Mouse (Mus musculus) forebrain, embryonic 12.5 days (tissue): ENCODE results near the gene Igsf21. TPM values are rescaled to one million over a fixed set of nuclear protein-coding genes. Genes with fewer than 3 reads are reported as not detected.

Experiments used
- ATAC-seq: fragments of 200-750 bp; cut with Nextera tagmentation; 2 replicates; pipeline ENCODE4 v1.8.0; 2017; ENCODE audit warnings: moderate TSS enrichment; ENCODE audit not compliant: low FRiP score
- H3K27ac ChIP-seq: fragments of 300-500 bp; sonication (generic); 2 replicates; pipeline ENCODE4 v1.5.1; 2016; ENCODE audit warnings: mild to moderate bottlenecking
- H3K27me3 ChIP-seq: fragments of 300-500 bp; sonication (generic); 2 replicates; pipeline ENCODE4 v1.6.1; 2016; ENCODE audit warnings: mild to moderate bottlenecking
- H3K36me3 ChIP-seq: fragments of 300-500 bp; sonication (generic); replicated peaks from 2 replicates; pipeline ENCODE4 v1.6.1; 2016; ENCODE audit warnings: mild to moderate bottlenecking
- H3K4me1 ChIP-seq: fragments of 300-500 bp; sonication (generic); 2 replicates; pipeline ENCODE4 v1.6.1; 2016
- H3K4me2 ChIP-seq: fragments of 300-500 bp; sonication (generic); 2 replicates; pipeline ENCODE4 v1.6.1; 2016; ENCODE audit warnings: mild to moderate bottlenecking, moderate library complexity
- H3K4me3 ChIP-seq: fragments of 300-500 bp; sonication (generic); replicated peaks from 2 replicates; pipeline ENCODE4 v1.5.1; 2016; ENCODE audit warnings: mild to moderate bottlenecking
- H3K9ac ChIP-seq: fragments of 300-500 bp; sonication (generic); 2 replicates; pipeline ENCODE4 v1.6.1; 2016; ENCODE audit warnings: mild to moderate bottlenecking
- H3K9me3 ChIP-seq: fragments of 300-500 bp; sonication (generic); 2 replicates; pipeline ENCODE4 v1.6.1; 2016
- WGBS: fragments of 180-500 bp; shearing (Covaris S2); methylation state at CpG from one replicate; pipeline ENCODE4 v1.1.7; 2016; 5-methylcytosine and 5-hydroxymethylcytosine counted together
- polyA plus RNA-seq: library from polyadenylated mRNA; unstranded; fragments of >200 nt; fragmentation: Nextera tagmentation; extraction: Ambion mirVana; gene quantifications from 2 replicates; pipeline ENCODE4 v1.2.1, GENCODE M21; 2016

The Igsf21 gene
- polyA plus RNA-seq, 1 experiment from 2014 or later, result 21.7 TPM

DNA sequence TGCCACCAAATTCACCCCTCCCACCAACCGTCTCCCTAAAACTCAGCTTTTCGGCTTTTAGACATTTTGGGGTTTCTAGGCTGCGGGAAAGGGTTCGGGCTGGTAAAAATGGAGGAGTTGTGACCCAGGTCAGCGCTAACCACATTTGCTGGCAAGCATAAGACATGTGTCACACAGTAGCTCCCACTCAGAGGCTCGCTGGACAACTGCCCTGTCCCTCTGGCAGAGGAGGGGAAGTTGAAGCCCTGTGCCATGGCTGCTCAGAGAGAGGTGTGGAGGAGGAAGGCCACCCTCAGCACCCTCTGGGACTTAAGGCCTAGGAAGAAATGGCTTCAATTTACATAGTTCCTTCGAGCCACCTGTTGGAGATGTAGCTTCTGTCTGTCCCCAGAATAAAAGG is 120.8 kb downstream of the Igsf21 start:
- WGBS, result 92% methylated on average over 7 of the region's 7 CpGs
- 0 out of 2 replicates have a peak, but pooled peaks cover 5% of the 10 kb centered on the region for H3K27me3 ChIP-seq
- peaks cover 33% of the 10 kb centered on the region for H3K4me1 ChIP-seq
- no peaks in the 10 kb centered on the region for H3K9me3 ChIP-seq
- H3K9ac ChIP-seq, result no peak overlapping the region
- no peak for ATAC-seq
- no peak overlapping the region for H3K27ac ChIP-seq
- no peak overlapping the region for H3K4me2 ChIP-seq
- H3K4me3 ChIP-seq, result no peak overlapping the region
- H3K36me3 ChIP-seq, result no peaks in the 10 kb centered on the region

DNA sequence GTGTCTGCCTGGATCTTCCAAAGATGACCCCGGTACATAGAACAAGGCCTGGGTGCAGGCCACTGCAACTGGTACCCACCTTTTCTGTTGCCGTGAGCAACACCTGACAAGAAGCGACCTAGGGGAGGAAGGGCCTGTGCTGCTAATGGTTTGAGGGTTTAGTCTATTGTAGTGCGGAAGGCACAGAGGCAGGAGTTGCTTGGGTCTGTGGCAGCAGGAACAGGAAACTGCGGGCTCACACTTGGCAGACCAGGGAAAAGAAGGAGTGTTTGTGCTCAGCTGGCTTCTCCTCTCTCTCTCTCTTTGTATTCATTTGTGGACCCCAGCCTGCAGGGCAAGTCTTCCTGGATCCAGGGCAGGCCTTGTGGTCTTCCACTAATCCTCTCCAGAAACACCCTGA is 124.0 kb downstream of the Igsf21 start:
- no peaks in the 10 kb centered on the region for H3K27me3 ChIP-seq
- no peaks in the 10 kb centered on the region for H3K36me3 ChIP-seq
- no peak overlapping the region for H3K27ac ChIP-seq
- no peak for ATAC-seq
- H3K9me3 ChIP-seq, result no peaks in the 10 kb centered on the region
- H3K4me2 ChIP-seq, result no peak overlapping the region
- H3K4me1 ChIP-seq, result peaks cover 30% of the 10 kb centered on the region
- WGBS, result 87% methylated on average over 5 of the region's 5 CpGs
- H3K9ac ChIP-seq, result no peak overlapping the region
- no peak overlapping the region for H3K4me3 ChIP-seq

DNA sequence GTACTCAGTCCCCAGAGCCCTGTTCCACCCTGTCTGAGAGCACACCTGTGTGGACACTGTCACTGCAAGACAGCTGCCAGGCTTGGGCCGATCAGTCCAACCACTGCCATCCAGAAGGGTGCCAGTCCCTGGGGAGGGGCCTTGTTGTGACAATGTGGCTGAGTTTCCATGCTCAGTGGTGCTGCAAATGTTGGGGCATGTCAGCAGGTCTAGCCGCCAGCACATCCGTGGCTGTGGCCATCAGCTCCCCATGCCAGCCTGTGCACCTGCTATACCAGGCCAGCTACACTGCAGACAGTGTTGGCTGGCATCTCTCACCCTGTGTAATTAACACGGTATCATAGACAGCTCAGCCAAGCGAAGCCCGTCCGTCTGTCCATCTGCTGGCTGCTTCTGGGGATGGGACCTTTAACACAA is 129.3 kb downstream of the Igsf21 start:
- Histone ChIP-seq H3K36me3 (no peaks in the 10 kb centered on the region), H3K4me1 (peaks cover 10% of the 10 kb centered on the region; the same call in 1 of the 2 replicates), H3K9me3 (no peaks in the 10 kb centered on the region), H3K27ac (no peak overlapping the region), H3K4me2 (no peak overlapping the region), H3K27me3 (no peaks in the 10 kb centered on the region), H3K9ac (no peak overlapping the region), H3K4me3 (no peak overlapping the region)
- WGBS, result 84% methylated on average over 7 of the region's 7 CpGs
- ATAC-seq, result no peak

DNA sequence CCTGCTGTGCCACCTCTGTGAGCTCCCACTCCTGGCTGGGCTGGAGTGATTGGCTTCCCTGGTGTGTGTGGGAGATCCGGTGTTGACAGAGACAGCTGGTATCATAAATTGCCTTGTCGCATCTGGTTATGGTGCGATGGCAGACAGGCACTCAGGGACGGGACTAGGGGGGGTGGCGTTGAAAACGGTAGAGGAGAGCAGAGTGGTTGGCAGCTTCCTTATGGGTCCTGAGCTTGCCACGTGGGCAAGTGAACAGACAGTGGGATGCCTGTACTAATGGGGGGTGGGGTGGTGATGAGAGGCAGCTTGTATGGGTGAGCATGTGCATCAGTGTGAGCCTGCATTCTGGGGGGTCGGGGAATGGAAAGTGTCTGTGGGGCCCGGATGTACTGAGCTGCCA is 130.8 kb downstream of the Igsf21 start:
- no peak overlapping the region for H3K4me2 ChIP-seq
- 0 out of 2 replicates have a peak, but pooled peaks have one; percentile 6 for ATAC-seq
- H3K9ac ChIP-seq, result no peak overlapping the region
- no peaks in the 10 kb centered on the region for H3K36me3 ChIP-seq
- 81% methylated on average over 9 of the region's 9 CpGs for WGBS
- H3K9me3 ChIP-seq, result 0 out of 2 replicates have a peak, but pooled peaks cover 4% of the 10 kb centered on the region
- no peak overlapping the region for H3K27ac ChIP-seq
- H3K4me3 ChIP-seq, result no peak overlapping the region
- no peaks in the 10 kb centered on the region for H3K27me3 ChIP-seq
- peaks cover 10% of the 10 kb centered on the region; the same call in 1 of the 2 replicates for H3K4me1 ChIP-seq

DNA sequence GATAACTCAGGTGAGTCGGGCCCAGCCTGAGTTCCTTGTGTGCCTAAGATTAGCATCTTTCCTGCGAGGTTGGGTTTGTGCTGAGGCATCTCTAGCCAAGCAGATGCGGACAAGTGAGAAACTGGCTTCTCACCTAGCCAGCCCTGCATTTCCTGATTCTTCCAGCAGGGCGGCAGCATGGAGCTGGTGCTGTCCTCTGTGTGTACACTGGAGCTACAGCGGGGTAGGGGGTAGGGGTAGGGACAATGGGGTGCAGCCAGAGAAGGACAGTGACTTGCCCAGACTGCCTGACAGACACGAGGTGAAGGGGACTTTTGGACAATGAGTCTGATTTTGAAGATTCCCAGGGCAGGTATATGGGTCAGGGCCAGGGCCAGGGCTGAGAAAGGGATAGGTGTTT is 131.5 kb downstream of the Igsf21 start:
- Histone ChIP-seq H3K9ac (no peak overlapping the region), H3K4me1 (peaks cover 9% of the 10 kb centered on the region; the same call in 1 of the 2 replicates), H3K4me3 (no peak overlapping the region), H3K27me3 (peaks cover 7% of the 10 kb centered on the region), H3K4me2 (no peak overlapping the region), H3K36me3 (no peaks in the 10 kb centered on the region), H3K9me3 (0 out of 2 replicates have a peak, but pooled peaks cover 4% of the 10 kb centered on the region), H3K27ac (no peak overlapping the region)
- ATAC-seq, result no peak
- 94% methylated on average over 6 of the region's 6 CpGs for WGBS

DNA sequence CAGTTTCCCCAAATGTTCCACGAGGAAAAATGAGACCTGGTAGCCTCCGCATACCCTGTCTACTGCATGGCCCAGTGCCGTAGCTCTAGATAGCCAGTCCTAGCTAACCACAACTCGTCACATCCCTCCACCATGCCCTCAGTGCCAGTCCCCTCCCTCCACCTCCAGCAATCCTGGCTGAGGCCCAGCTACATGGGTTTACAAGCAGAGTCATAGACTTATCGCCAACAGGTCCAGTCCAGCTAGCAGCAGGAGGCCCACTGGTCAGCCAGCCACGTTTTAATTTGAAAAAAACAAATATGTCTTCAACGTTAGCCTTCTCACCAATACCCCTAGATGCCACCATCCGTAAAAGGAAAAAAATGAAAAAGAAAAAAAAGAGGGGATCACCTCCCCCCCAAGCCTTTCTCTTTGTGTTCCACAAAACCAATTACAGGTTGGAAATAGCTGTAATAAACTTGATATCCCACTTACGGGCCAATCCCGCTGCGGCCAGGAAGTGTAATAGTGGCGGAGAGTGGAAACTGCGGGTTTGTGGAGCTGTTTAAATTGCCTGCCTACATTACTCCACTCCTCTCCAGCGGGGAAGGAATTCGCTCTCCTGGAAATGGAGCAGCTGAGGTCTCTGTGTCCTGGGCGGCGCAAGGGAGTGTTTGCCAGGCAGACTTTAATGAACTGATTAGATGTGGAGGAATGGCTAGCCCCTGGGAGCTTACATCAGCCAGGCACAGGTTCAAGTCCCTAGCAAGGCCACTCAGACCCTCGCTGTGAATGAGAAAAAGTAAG is 132.7 kb downstream of the Igsf21 start:
- no peak overlapping the region for H3K9ac ChIP-seq
- no peak overlapping the region for H3K4me2 ChIP-seq
- H3K27me3 ChIP-seq, result peaks cover 18% of the 10 kb centered on the region
- no peak overlapping the region for H3K4me3 ChIP-seq
- H3K36me3 ChIP-seq, result no peaks in the 10 kb centered on the region
- no peak for ATAC-seq
- H3K27ac ChIP-seq, result 0 out of 2 replicates have a peak overlapping the region, but pooled peaks have one; percentile 14
- H3K9me3 ChIP-seq, result 0 out of 2 replicates have a peak, but pooled peaks cover 4% of the 10 kb centered on the region
- 85% methylated on average over 18 of the region's 18 CpGs for WGBS
- peaks cover 8% of the 10 kb centered on the region for H3K4me1 ChIP-seq

DNA sequence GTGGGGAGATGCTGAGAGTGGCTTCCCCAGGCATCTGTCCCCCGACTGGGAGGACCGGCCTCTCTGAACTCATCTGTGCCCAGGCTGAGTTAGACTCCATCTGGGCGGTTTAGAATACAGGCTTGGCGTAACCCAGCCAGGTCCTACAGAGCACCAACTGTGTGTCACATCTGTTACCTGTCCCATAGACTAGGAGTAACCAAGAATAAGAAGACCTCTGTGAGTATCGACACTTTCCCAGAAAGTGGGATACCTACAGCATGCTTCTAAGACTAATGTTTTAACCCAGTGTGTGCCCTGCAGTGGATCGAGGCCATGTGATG is 137.0 kb downstream of the Igsf21 start:
- Histone ChIP-seq H3K4me3 (peak overlapping the region; percentile 22; the same call in 1 of the 2 replicates), H3K4me1 (peaks cover 27% of the 10 kb centered on the region), H3K4me2 (peak overlapping the region; percentile 48), H3K27ac (peak overlapping the region; percentile 54; the same call in 1 of the 2 replicates), H3K36me3 (no peaks in the 10 kb centered on the region), H3K9ac (no peak overlapping the region), H3K9me3 (0 out of 2 replicates have a peak, but pooled peaks cover 4% of the 10 kb centered on the region), H3K27me3 (peaks cover 43% of the 10 kb centered on the region)
- ATAC-seq, result peak; percentile 50
- 42% methylated on average over 6 of the region's 6 CpGs for WGBS

DNA sequence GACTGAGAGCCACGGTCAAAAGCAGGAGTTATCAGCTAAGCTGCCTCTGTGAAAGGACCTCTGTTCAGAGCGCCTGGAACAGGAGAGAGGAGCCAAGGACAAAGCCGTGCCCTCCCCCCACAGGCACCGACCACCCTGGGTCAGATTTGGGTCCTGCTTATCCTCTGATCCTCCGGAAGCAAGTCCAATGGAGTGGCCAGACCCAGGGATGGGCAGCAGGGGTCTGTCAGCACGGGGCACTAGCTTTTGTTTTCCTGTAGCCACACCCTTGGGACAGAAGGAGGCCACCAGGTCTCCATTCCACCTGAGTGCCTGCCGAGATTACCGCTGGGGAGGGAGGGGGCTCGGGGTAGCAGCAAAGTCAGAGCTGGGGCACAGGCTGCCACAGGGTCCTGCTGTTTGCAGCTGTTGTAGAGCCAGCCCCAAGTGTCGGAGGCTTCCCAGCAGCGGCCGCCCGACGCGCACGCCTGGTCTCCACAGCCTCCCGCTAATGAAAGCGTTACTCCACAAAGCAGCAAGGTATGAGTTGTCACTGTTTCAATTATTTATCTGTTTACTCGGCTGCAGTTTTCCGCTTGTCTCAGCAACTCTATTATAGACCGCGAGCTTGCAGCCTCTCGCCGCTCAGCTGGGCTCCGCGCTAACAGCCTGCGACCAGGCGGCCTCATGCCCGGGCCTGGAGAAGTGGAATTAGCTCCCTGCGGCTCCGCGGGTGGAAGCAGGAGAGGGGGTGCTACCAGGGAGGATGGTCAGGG is 137.5 kb downstream of the Igsf21 start:
- Histone ChIP-seq H3K4me3 (peak overlapping the region; percentile 22), H3K27ac (peak overlapping the region; percentile 54), H3K4me2 (peak overlapping the region; percentile 48), H3K4me1 (peaks cover 32% of the 10 kb centered on the region), H3K9ac (peak overlapping the region; percentile 33; the same call in 1 of the 2 replicates), H3K36me3 (no peaks in the 10 kb centered on the region), H3K9me3 (0 out of 2 replicates have a peak, but pooled peaks cover 4% of the 10 kb centered on the region), H3K27me3 (peaks cover 48% of the 10 kb centered on the region)
- peak; percentile 49 for ATAC-seq
- under 1% methylated on average over 32 of the region's 32 CpGs for WGBS

DNA sequence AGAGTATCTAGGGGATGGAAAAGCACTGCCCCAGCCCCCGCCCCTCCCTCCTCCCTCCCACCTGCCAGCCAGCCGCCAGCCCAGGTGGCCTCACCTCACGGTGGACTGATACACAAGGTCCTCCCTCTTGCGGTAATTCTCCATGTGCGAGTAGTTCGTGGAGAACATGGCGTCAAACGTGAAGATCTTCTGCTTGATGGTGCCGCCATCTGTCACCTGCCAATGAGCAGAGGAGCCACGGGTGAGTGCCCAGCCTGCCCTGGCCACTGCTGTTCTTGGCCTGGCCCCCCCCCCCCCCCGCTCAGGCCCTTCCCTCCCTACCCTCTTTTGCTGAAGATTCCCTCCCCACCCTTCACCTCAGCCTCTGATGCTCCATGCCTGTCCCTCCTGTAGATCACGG is 139.4 kb downstream of the Igsf21 start:
- Histone ChIP-seq H3K9me3 (0 out of 2 replicates have a peak, but pooled peaks cover 4% of the 10 kb centered on the region), H3K4me1 (peaks cover 51% of the 10 kb centered on the region), H3K9ac (no peak overlapping the region), H3K4me2 (no peak overlapping the region), H3K4me3 (no peak overlapping the region), H3K36me3 (no peaks in the 10 kb centered on the region), H3K27me3 (peaks cover 49% of the 10 kb centered on the region), H3K27ac (no peak overlapping the region)
- no peak for ATAC-seq
- WGBS, result 79% methylated on average over 11 of the region's 12 CpGs

DNA sequence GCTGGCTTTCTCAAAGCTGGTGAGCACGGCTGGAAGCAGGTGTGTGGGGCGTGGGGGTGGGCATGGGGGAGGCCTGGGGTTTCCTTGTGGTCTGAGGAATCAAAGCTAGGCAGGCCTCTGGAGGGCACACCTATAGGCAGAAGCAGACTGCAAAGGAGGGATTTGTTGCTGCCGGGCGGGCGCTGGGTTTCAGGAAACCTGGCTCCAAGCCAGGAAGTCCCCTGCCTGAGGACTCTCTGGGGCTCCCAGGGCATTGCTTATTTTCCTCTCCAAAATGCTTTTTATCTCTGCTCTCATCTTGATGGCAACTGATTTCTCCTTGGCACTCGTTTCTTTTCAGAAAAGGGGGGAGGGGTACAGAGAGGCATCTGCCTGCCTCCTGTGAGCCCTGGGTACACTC is 141.8 kb downstream of the Igsf21 start:
- peak overlapping the region; percentile 13 for H3K4me2 ChIP-seq

DNA sequence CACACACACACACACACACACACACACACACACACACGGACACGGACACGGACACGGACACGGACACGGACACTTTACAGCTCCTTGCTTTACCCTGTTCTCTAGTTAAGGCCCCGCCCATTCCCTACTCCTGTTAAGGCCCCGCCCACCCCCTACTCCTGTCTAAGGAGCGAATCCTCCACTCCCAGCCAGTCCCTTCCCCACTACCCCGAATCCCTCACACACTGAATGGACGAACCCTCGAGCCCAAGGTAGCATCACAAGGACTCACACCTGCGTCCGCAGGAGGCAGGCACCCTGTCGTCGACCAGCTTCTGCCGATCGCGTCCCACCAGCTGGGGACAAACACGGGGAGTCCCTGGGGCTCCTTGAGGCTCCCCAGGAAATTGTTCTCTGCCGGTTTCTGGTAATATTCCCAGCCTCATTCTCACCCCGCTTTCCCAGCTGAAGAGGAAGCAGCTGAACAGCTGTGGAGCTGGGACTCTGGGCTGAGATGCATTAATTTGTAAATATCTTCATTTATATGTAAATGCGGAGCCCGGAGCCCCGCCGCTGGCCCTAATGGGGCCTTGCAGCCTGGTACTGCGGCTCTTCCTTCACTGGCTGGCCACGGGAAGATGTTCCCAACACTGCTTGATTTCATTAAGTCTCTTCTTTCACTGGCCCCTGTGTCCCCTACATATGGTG is 143.1 kb downstream of the Igsf21 start:
- H3K9me3 ChIP-seq, result no peaks in the 10 kb centered on the region
- H3K9ac ChIP-seq, result peak overlapping the region; percentile 41; the same call in 1 of the 2 replicates
- peak overlapping the region; percentile 80 for H3K27ac ChIP-seq
- peak; percentile 53 for ATAC-seq
- no peaks in the 10 kb centered on the region for H3K36me3 ChIP-seq
- under 1% methylated on average over 28 of the region's 28 CpGs for WGBS
- H3K4me3 ChIP-seq, result peak overlapping the region; percentile 28
- peaks cover 54% of the 10 kb centered on the region for H3K4me1 ChIP-seq
- H3K4me2 ChIP-seq, result peak overlapping the region; percentile 50
- peaks cover 34% of the 10 kb centered on the region for H3K27me3 ChIP-seq

More for the DNA sequence above, 141.8 kb downstream of the Igsf21 start:
- no peak overlapping the region for H3K4me3 ChIP-seq
- 8% methylated on average over 6 of the region's 6 CpGs for WGBS
- no peaks in the 10 kb centered on the region for H3K9me3 ChIP-seq
- no peak overlapping the region for H3K9ac ChIP-seq
- peaks cover 47% of the 10 kb centered on the region for H3K27me3 ChIP-seq
- peaks cover 58% of the 10 kb centered on the region for H3K4me1 ChIP-seq
- no peaks in the 10 kb centered on the region for H3K36me3 ChIP-seq
- ATAC-seq, result no peak
- peak overlapping the region; percentile 80; the same call in 1 of the 2 replicates for H3K27ac ChIP-seq
